Mouse (Mus musculus): Measurements from ENCODE around the gene Gm3417. TPM values are rescaled to one million over a fixed set of nuclear protein-coding genes. Genes with fewer than 3 reads are reported as not detected.

Gene Gm3417
- not detected for polyA plus RNA-seq (2015; fragmentation: Illumina TruSeq; extraction: RNeasy Lipid Tissue Mini Kit (QIAGEN cat#74804); ENCODE audit: insufficient read depth, low read depth, low replicate concordance)

GRCm38 (mm10) chr17:14978362-14979038 lies at the start of gene Gm3417, which contains the start of gene 9030025P20Rik:
TSS of gene Gm3417 (minus strand) at chr17:14978790.
TSS of gene 9030025P20Rik (plus strand) at chr17:14978468.

GRCm38 (mm10) chr17:15009706-15010413 lies 31.3 kb upstream of the Gm3417 start, which contains the start of gene Gm3435:
TSS of gene Gm3435 (plus strand) at chr17:15010176.

GRCm38 (mm10) chr17:14960951-14961556 lies 17.5 kb downstream of the Gm3417 start, which contains the start of gene Phf10:
TSS of gene Phf10 (minus strand) at chr17:14961273.

DNA sequence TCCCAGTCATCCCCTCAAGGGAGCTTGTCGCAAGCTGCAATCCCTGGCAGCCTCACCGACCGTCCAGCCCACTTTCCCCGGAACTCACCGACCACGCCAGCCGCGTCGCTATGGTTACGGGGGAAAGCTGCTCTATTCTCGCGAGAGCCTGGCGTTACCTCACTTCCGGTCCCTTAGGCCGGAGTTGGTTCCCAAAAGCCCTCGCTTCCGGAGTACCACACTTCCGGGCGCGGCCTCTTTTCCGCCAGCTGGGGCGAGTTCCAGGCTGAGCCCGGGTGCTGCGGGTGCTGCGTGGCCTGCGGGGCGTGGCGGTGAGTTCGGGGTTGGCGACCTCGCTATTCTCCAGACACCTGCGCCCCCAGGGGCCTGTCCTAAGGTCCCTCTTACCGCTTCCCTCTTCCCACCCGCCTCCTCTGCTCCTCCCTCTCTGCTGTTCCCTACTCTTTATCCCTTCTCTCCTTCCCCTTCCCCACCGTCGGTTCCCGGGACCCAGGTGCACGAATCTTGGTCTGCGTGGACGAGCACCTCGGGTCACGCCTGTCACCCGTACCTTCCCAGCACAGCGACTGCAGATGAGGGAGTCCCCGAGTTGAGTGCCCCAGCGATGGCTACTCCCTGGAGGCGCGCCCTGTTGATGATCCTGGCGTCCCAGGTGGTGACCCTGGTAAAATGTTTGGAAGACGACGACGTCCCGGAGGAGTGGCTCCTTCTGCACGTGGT lies 35.4 kb downstream of the Gm3417 start, which contains the start of the genes Wdr27 and 1600012H06Rik:
Gene Wdr27, minus strand, starts transcription at position 150 of the 720 bp plus-strand sequence.
Gene 1600012H06Rik, plus strand, starts transcription at position 176 of the 720 bp plus-strand sequence.

Other genes with a start within 250 kb of the Gm3417 start
- gene Wdr27, start 35.6 kb downstream of the Gm3417 start, polyA plus RNA-seq (2015; fragmentation: Illumina TruSeq; extraction: RNeasy Lipid Tissue Mini Kit (QIAGEN cat#74804); ENCODE audit: insufficient read depth, low read depth, low replicate concordance): not detected
- 7.4 TPM for gene 1600012H06Rik, start 35.6 kb downstream of the Gm3417 start, polyA plus RNA-seq (2015; fragmentation: Illumina TruSeq; extraction: RNeasy Lipid Tissue Mini Kit (QIAGEN cat#74804); ENCODE audit: insufficient read depth, low read depth, low replicate concordance)
- 34.1 TPM for gene Phf10, start 17.5 kb downstream of the Gm3417 start, polyA plus RNA-seq (2015; fragmentation: Illumina TruSeq; extraction: RNeasy Lipid Tissue Mini Kit (QIAGEN cat#74804); ENCODE audit: insufficient read depth, low read depth, low replicate concordance)
- gene 9030025P20Rik, start 322 bp downstream of the Gm3417 start, polyA plus RNA-seq (2015; fragmentation: Illumina TruSeq; extraction: RNeasy Lipid Tissue Mini Kit (QIAGEN cat#74804); ENCODE audit: insufficient read depth, low read depth, low replicate concordance): 3.9 TPM
- 4.2 TPM for gene Gm3435, start 31.4 kb upstream of the Gm3417 start, polyA plus RNA-seq (2015; fragmentation: Illumina TruSeq; extraction: RNeasy Lipid Tissue Mini Kit (QIAGEN cat#74804); ENCODE audit: insufficient read depth, low read depth, low replicate concordance)
- 16.9 TPM for gene Ermard, start 62.4 kb upstream of the Gm3417 start, polyA plus RNA-seq (2015; fragmentation: Illumina TruSeq; extraction: RNeasy Lipid Tissue Mini Kit (QIAGEN cat#74804); ENCODE audit: insufficient read depth, low read depth, low replicate concordance)
- gene Tcte3, start 62.7 kb upstream of the Gm3417 start, polyA plus RNA-seq (2015; fragmentation: Illumina TruSeq; extraction: RNeasy Lipid Tissue Mini Kit (QIAGEN cat#74804); ENCODE audit: insufficient read depth, low read depth, low replicate concordance): not detected
- 0.59 TPM for gene Gm3448, start 62.7 kb upstream of the Gm3417 start, polyA plus RNA-seq (2015; fragmentation: Illumina TruSeq; extraction: RNeasy Lipid Tissue Mini Kit (QIAGEN cat#74804); ENCODE audit: insufficient read depth, low read depth, low replicate concordance)

Measured in pancreas, adult 10 weeks (tissue).